Mouse (Mus musculus) olfactory bulb, adult 2 months (tissue): Measurements from ENCODE around the gene Ifna1.

Experiments
- CTCF ChIP-seq: fragments of 200-500 bp; IDR thresholded peaks from 2 replicates; pipeline ENCODE4 v1.5.1; 2012; ENCODE audit warnings: low read depth, mild to moderate bottlenecking, low read length, moderate library complexity; ENCODE audit not compliant: insufficient read depth
- POLR2A ChIP-seq: fragments of 200-500 bp; IDR thresholded peaks from 2 replicates; pipeline ENCODE4 v1.6.1; 2012; ENCODE audit warnings: mild to moderate bottlenecking, low read depth, low read length, moderate library complexity; ENCODE audit not compliant: insufficient read depth

GRCm38 (mm10) chr4:88845334-88845733 is 4.6 kb upstream of the Ifna1 start:
- TF ChIP-seq CTCF (no peak), POLR2A (no peak)
